Mouse (Mus musculus) limb, embryonic 12.5 days (tissue): ENCODE data around the gene Utp4. TPM values are rescaled to one million over a fixed set of nuclear protein-coding genes. Genes with fewer than 3 reads are reported as not detected.

Source experiments
- ATAC-seq: fragments of 200-750 bp; cut with Nextera tagmentation; 2 replicates; pipeline ENCODE4 v1.8.0; 2017; ENCODE audit warnings: low read depth, moderate TSS enrichment; ENCODE audit not compliant: insufficient number of reproducible peaks, insufficient read depth, low FRiP score, low TSS enrichment
- H3K27ac ChIP-seq: fragments of 300-500 bp; sonication (generic); 2 replicates; pipeline ENCODE4 v1.5.1; 2016; ENCODE audit warnings: mild to moderate bottlenecking, moderate library complexity
- H3K27me3 ChIP-seq: fragments of 300-500 bp; sonication (generic); 2 replicates; pipeline ENCODE4 v1.6.1; 2016; ENCODE audit warnings: mild to moderate bottlenecking, moderate library complexity
- H3K36me3 ChIP-seq: fragments of 300-500 bp; sonication (generic); 2 replicates; pipeline ENCODE4 v1.6.1; 2016; ENCODE audit warnings: mild to moderate bottlenecking, moderate library complexity
- H3K4me1 ChIP-seq: fragments of 300-500 bp; sonication (generic); replicated peaks from 2 replicates; pipeline ENCODE4 v1.6.1; 2016
- H3K4me2 ChIP-seq: fragments of 300-500 bp; sonication (generic); 2 replicates; pipeline ENCODE4 v1.6.1; 2016; ENCODE audit warnings: mild to moderate bottlenecking, moderate library complexity
- H3K4me3 ChIP-seq: fragments of 300-500 bp; sonication (generic); replicated peaks from 2 replicates; pipeline ENCODE4 v1.5.1; 2016; ENCODE audit warnings: mild to moderate bottlenecking
- H3K9ac ChIP-seq: fragments of 300-500 bp; sonication (generic); replicated peaks from 2 replicates; pipeline ENCODE4 v1.6.1; 2016; ENCODE audit warnings: mild to moderate bottlenecking, moderate library complexity
- H3K9me3 ChIP-seq: fragments of 300-500 bp; sonication (generic); 2 replicates; pipeline ENCODE4 v1.6.1; 2016; ENCODE audit warnings: mild to moderate bottlenecking, moderate library complexity
- WGBS: fragments of 180-500 bp; shearing (Covaris S2); methylation state at CpG from one replicate; pipeline ENCODE4 v1.1.7; 2016; 5-methylcytosine and 5-hydroxymethylcytosine counted together
- polyA plus RNA-seq: library from polyadenylated mRNA; unstranded; fragments of >200 nt; fragmentation: Nextera tagmentation; extraction: Ambion mirVana; gene quantifications from 2 replicates; pipeline ENCODE4 v1.2.1, GENCODE M21; 2016

The Utp4 gene
- polyA plus RNA-seq, 1 experiment from 2014 or later, result 67.9 TPM

DNA sequence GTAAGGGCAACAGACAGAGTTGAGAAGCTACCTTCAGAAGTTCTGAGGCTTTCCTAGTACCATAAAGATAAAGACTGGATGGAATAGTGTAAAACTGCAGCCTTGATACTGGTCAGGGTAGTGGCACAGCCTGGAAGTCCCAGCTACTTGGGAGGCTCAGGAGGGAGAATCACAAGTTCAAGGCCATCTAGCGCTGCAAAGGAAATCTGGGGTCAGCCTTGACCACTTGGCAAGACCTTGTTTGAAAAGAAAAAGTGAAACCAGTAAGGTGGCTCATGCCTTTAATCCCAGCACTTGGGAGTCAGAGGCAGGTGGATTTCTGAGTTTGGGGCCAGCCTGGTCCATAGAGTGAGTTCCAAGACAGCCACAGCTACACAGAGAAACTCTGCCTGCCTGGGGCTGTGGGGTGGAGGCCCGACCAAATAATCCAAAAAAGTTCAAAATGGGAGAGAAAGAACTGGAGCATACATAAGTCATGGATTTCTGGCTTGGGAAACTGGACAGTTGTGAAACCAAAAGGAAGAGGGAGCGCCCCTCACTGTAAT lies 50.5 kb downstream of the Utp4 start:
- Histone ChIP-seq H3K27me3 (no peaks in the 10 kb centered on the region), H3K27ac (no peak overlapping the region), H3K4me3 (no peak overlapping the region), H3K9ac (no peak overlapping the region), H3K4me1 (peaks cover 4% of the 10 kb centered on the region; the same call in 1 of the 2 replicates), H3K9me3 (no peaks in the 10 kb centered on the region), H3K4me2 (no peak overlapping the region), H3K36me3 (peaks cover 9% of the 10 kb centered on the region; the same call in 1 of the 2 replicates)
- ATAC-seq, result no peak
- 89% methylated on average over 3 of the region's 3 CpGs for WGBS

DNA sequence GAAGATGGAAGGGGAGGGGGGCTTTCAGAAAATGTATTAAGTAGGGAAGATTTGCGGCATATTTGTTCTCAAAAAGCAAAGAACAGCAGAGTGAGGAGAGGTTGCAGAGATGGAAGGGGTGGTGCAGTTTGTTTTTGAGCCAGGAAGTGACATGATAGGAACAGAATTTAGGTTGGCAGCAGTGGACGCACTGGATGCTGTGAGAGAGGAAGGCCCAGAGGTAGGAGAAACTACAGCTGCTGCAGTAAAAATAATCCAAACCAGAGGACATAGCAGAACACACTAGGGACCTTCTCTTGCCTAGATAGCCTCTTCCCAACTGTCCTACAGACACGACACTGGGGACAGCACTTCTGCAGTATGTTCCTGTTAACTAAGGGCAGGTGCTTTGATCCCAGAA lies 51.3 kb downstream of the Utp4 start:
- Histone ChIP-seq H3K27ac (no peak overlapping the region), H3K27me3 (no peaks in the 10 kb centered on the region), H3K4me1 (peaks cover 4% of the 10 kb centered on the region; the same call in 1 of the 2 replicates), H3K4me3 (no peak overlapping the region), H3K9me3 (no peaks in the 10 kb centered on the region), H3K9ac (no peak overlapping the region), H3K36me3 (peaks cover 9% of the 10 kb centered on the region; the same call in 1 of the 2 replicates), H3K4me2 (no peak overlapping the region)
- no peak for ATAC-seq
- 69% methylated on average over 3 of the region's 3 CpGs for WGBS

DNA sequence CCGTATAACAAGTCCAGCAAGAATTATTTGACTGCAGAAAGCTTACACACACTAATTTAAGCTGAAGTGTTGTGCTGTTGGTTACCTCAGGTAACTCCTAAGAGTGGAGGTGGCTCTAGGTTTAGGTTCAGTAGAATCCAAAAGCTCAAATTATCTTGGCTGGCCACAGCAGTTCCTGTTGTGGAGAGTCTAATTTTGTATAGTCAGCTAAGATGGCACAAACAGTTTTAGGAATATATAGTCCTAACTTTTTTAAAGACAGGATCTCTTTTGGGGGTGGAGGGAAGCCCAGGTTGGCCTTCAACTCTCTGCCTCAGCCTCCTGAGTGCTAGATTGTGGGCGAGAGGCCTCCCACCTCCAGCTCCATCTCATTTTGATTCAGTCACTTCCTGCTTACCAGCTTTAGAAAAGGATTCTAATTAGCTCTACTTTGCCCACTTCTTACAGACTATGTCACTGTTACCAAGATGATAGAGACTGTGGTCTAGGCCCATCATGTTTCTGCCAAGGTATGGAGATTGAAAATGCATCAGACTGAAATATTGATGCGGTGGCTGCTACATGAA lies 55.3 kb downstream of the Utp4 start:
- 0 out of 2 replicates have a peak, but pooled peaks cover 4% of the 10 kb centered on the region for H3K36me3 ChIP-seq
- H3K9ac ChIP-seq, result no peak overlapping the region
- no peaks in the 10 kb centered on the region for H3K27me3 ChIP-seq
- H3K9me3 ChIP-seq, result no peaks in the 10 kb centered on the region
- no peak overlapping the region for H3K4me2 ChIP-seq
- no peaks in the 10 kb centered on the region for H3K4me1 ChIP-seq
- 78% methylated on average over 3 of the region's 3 CpGs for WGBS
- H3K4me3 ChIP-seq, result no peak overlapping the region
- no peak for ATAC-seq
- no peak overlapping the region for H3K27ac ChIP-seq

DNA sequence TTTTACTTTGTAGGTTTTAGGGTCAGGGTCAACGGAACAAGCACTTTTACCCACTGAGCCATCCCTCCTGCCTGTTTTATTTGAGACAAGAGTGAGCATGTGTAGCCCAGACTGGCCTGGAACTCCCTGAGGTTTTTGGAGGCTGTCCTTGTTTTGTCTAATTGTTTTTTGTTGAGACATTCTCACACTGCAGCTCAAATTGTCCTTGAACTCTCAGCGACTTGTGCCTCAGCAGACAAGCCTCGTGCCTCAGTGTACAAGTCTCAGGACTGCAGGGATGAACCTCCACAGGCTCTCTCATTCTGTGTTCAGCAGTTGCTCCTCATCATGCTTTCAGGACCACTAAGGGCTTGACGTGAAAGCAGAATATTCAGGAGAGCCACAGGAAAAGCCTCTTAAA lies 58.3 kb downstream of the Utp4 start:
- no peak overlapping the region for H3K27ac ChIP-seq
- H3K4me2 ChIP-seq, result no peak overlapping the region
- 0 out of 2 replicates have a peak overlapping the region, but pooled peaks have one; percentile 12 for H3K9ac ChIP-seq
- 71% methylated on average over 4 of the region's 4 CpGs for WGBS
- no peaks in the 10 kb centered on the region for H3K27me3 ChIP-seq
- H3K4me1 ChIP-seq, result no peaks in the 10 kb centered on the region
- H3K4me3 ChIP-seq, result no peak overlapping the region
- H3K9me3 ChIP-seq, result no peaks in the 10 kb centered on the region
- H3K36me3 ChIP-seq, result peaks cover 1% of the 10 kb centered on the region; the same call in 1 of the 2 replicates
- no peak for ATAC-seq

DNA sequence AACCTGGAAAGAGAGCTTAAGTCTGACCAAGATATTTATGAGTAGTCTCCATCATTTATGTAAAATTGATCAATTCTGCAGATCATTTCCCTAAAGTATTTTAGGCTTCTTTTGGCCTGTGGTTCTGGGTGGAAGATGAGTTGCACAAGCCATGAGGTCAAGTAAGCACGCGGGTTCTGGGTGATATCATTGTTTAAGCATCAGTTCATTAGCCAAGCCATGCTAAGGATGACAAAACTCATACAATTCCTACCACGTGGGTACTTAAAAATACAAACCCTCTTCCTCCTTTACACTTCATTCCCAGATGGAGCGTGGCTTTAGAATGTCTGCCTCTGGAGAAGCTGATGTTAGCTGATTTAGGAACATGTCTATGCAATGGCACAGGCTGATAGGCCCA lies 60.1 kb downstream of the Utp4 start:
- H3K4me3 ChIP-seq, result no peak overlapping the region
- 85% methylated on average over 4 of the region's 4 CpGs for WGBS
- ATAC-seq, result no peak
- no peaks in the 10 kb centered on the region for H3K9me3 ChIP-seq
- no peak overlapping the region for H3K9ac ChIP-seq
- no peaks in the 10 kb centered on the region for H3K4me1 ChIP-seq
- peaks cover 7% of the 10 kb centered on the region; the same call in 1 of the 2 replicates for H3K36me3 ChIP-seq
- no peaks in the 10 kb centered on the region for H3K27me3 ChIP-seq
- H3K4me2 ChIP-seq, result no peak overlapping the region
- H3K27ac ChIP-seq, result no peak overlapping the region

DNA sequence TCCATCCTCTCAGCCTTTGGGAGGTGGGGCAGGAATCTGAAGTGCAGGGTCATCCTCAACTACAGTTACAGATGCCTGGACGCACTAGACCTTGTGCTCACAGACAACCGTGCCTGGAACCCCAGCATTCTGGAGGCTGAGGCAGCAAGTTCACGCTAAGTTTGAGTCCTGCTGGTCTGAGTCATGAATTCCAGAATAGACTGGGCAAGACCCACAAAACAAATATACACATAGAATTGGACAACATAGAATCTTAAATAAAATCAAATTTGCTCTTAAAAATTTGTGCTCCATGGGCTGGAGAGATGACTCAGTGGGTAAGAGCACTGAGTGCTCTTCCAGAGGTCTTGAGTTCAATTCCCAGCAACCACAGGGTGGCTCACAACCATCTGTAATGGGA lies 63.6 kb downstream of the Utp4 start:
- Histone ChIP-seq H3K4me2 (no peak overlapping the region), H3K4me1 (no peaks in the 10 kb centered on the region), H3K36me3 (peaks cover 7% of the 10 kb centered on the region; the same call in 1 of the 2 replicates), H3K9me3 (no peaks in the 10 kb centered on the region), H3K27me3 (no peaks in the 10 kb centered on the region), H3K9ac (no peak overlapping the region), H3K27ac (no peak overlapping the region), H3K4me3 (no peak overlapping the region)
- 86% methylated on average over 3 of the region's 3 CpGs for WGBS
- no peak for ATAC-seq

DNA sequence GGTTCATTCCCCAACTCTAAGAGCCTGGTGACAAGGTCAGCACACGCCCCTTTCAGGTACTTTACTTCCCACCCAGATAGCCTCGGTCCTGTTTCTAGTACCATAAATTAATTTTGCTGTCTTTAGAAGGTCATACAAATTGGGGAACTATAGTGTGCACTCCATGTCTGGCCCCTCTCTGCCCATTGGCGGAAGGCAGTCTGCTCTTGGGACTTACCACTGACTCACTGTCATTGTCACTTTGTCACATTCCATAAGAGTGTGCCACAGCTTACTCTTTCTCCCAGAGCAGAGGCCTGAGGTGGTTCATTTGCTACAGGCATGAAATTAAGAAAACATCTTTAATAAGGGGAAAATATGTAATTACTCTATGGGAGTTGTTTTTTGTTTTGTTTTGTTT lies 64.8 kb downstream of the Utp4 start:
- Histone ChIP-seq H3K27me3 (no peaks in the 10 kb centered on the region), H3K27ac (no peak overlapping the region), H3K4me2 (no peak overlapping the region), H3K36me3 (peaks cover 7% of the 10 kb centered on the region; the same call in 1 of the 2 replicates), H3K4me1 (no peaks in the 10 kb centered on the region), H3K4me3 (no peak overlapping the region), H3K9me3 (no peaks in the 10 kb centered on the region), H3K9ac (no peak overlapping the region)
- WGBS, result 92% methylated on average over 3 of the region's 3 CpGs
- no peak for ATAC-seq

DNA sequence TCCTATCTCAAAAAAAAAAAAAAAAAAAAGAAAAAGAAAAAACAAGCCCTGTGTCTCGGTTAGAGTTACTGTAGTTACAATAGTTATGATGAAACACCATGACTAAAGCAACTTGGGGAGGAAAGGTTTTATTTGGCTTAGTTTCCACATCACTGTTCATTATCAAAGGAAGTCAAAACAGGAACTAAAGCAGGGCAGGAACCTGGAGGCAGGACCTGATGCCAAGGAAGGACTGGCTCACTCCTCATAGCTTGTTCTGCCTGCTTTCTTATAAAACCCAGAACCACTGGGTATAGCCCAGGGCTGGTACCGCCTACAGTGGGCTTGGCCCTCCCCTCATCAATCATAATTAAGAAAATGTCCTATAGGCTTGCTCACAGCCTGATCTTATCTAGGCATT lies 66.2 kb downstream of the Utp4 start:
- Histone ChIP-seq H3K9me3 (no peaks in the 10 kb centered on the region), H3K4me3 (no peak overlapping the region), H3K27me3 (no peaks in the 10 kb centered on the region), H3K9ac (no peak overlapping the region), H3K4me1 (no peaks in the 10 kb centered on the region), H3K4me2 (no peak overlapping the region), H3K36me3 (peaks cover 7% of the 10 kb centered on the region; the same call in 1 of the 2 replicates), H3K27ac (no peak overlapping the region)
- no peak for ATAC-seq
- 87% methylated on average over 2 of the region's 2 CpGs for WGBS

DNA sequence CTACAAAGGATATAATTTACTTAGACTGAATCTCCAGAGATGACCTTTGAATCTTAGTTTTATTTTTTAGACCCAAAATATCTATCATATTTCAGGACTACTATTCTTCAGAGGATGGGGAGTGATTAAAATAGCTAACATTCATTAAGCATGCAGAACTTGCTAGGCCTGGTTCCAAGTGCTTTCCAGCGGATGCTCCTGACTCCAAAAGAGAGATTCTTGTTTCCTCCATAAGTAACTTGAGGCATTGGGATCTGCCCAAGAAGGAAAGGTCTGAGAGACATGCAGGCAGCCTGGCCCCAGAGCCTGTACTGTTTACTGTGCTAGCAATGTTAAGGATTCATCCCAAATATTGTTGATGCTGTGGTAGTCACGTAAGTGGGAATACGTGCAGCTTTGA lies 68.9 kb downstream of the Utp4 start:
- WGBS, result 89% methylated on average over 3 of the region's 3 CpGs
- H3K9ac ChIP-seq, result no peak overlapping the region
- ATAC-seq, result no peak
- no peak overlapping the region for H3K4me2 ChIP-seq
- H3K4me1 ChIP-seq, result no peaks in the 10 kb centered on the region
- no peaks in the 10 kb centered on the region for H3K9me3 ChIP-seq
- no peak overlapping the region for H3K4me3 ChIP-seq
- H3K36me3 ChIP-seq, result no peaks in the 10 kb centered on the region; the same call in 1 of the 2 replicates
- H3K27me3 ChIP-seq, result no peaks in the 10 kb centered on the region
- no peak overlapping the region for H3K27ac ChIP-seq

DNA sequence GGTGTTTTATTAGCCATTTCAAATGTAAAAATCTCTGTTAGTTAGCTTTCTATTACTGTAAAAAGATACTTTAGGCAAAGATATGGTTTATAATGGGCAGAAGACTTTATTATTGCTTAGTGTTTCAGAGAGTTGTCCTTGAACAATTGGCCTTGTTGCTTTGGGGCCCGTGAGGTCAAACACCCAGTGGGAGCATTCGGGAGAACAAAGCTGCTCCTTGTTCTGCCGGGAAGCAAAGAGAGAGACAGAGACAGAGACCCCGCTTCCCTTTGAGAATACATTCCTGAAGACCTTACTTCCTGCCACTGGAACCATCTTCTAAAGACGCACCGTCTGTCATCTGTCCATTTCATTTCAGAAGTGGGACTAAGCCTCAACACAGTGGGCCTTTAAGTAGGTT lies 69.9 kb downstream of the Utp4 start:
- Histone ChIP-seq H3K4me2 (no peak overlapping the region), H3K36me3 (no peaks in the 10 kb centered on the region), H3K9ac (no peak overlapping the region), H3K27me3 (no peaks in the 10 kb centered on the region), H3K27ac (no peak overlapping the region), H3K9me3 (no peaks in the 10 kb centered on the region), H3K4me1 (no peaks in the 10 kb centered on the region), H3K4me3 (no peak overlapping the region)
- WGBS, result 85% methylated on average over 6 of the region's 6 CpGs
- no peak for ATAC-seq

DNA sequence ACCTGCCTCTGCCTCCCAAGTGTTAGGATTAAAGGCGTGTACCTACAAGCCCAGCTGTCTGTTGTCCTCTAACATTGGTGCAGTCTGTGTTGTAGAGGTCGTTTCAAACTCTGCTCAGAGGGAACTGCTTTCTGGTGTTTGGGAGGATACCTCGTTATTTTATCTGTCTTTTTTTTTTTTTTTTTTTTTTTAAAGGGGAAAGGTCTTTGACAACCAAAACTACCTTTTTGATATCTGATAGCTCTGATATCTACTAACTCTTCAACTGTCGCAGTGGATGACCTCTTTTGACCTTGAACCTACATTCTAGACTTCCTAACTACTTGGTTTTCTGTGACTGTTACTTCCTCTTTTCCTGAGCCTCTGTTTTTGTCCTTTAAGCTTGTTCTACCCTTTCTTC lies 71.1 kb downstream of the Utp4 start:
- Histone ChIP-seq H3K4me2 (no peak overlapping the region), H3K27me3 (no peaks in the 10 kb centered on the region), H3K27ac (no peak overlapping the region), H3K4me1 (no peaks in the 10 kb centered on the region), H3K36me3 (no peaks in the 10 kb centered on the region), H3K9ac (no peak overlapping the region), H3K9me3 (no peaks in the 10 kb centered on the region), H3K4me3 (no peak overlapping the region)
- ATAC-seq, result no peak
- 76% methylated on average over 4 of the region's 4 CpGs for WGBS

DNA sequence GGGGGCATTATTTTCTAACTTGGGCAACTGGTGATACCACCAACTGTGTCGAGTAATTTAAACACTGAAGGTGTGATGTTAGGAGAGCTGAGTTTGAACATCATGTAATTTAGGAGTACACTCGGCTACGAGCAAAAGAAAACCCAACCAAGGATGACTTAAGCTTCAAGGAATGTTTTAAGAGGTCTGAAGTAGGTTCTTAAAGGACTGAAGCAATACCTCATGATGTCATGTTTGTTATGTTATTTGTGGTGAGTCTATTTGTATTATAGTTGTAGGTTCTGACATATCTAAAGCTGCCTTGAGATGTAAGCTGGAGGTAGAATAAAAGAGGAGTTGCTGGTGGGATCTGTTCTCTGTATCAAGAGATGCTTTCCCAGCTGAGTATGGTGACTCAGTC lies 76.5 kb downstream of the Utp4 start:
- ATAC-seq, result no peak
- H3K27me3 ChIP-seq, result no peaks in the 10 kb centered on the region
- 73% methylated on average over 3 of the region's 3 CpGs for WGBS
- H3K9ac ChIP-seq, result no peak overlapping the region
- no peak overlapping the region for H3K27ac ChIP-seq
- H3K4me1 ChIP-seq, result no peaks in the 10 kb centered on the region
- no peaks in the 10 kb centered on the region for H3K36me3 ChIP-seq
- H3K9me3 ChIP-seq, result no peaks in the 10 kb centered on the region
- no peak overlapping the region for H3K4me3 ChIP-seq
- H3K4me2 ChIP-seq, result no peak overlapping the region
